Mouse (Mus musculus): ENCODE measurements at regions not wholly inside any gene's neighbourhood (a gene's known extent, or its start where the extent isn't known, plus 50 kb on each side); places are given as distances from the start of the nearest gene placed in this dataset.

DNA sequence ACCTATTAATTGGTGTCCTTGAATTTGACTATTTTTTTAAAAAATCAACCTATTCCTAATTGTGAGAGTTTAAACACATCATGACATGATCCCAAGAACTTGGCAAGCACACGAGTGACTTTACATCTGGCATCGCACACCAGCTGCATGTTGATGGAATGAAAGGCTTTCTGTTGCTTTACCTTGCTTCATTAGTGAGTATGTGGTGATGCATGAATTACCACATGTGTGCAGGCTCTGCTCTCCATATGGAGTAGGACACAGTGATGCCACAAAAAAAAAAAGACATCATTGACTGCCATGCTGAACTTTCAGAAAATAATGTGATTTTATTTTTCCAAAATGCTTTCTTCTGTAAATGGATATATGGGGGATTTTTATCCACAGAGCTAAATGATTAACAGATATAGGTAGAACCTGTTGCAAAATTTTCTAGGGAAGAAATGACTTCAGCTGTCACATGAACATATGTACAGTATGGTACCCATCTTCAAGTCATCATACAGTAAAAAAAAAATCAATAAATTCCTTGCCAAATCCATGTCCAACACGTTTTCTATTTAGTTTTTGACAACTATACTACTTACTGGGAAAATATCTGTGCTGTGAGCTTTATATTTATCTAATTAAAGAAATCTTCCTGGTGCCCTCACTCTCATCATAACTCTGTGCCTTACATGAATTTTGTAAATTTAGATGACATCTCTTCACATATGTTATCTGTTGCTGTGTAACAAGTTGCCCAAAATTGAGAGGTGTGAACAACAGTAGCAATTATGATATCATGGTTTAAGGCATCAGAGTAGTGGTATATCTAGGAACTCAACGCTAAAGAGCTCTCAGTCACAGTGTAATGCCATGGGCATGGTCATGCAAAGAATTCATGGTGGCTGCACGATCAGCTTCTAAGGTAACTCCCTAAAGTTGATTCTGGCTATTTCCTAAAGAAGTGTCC is 84.0 kb upstream of the Arrdc3 start:
- ATAC-seq (ENCODE audit: extremely low read depth, insufficient number of reproducible peaks, low FRiP score, poor library complexity, severe bottlenecking): no peak

DNA sequence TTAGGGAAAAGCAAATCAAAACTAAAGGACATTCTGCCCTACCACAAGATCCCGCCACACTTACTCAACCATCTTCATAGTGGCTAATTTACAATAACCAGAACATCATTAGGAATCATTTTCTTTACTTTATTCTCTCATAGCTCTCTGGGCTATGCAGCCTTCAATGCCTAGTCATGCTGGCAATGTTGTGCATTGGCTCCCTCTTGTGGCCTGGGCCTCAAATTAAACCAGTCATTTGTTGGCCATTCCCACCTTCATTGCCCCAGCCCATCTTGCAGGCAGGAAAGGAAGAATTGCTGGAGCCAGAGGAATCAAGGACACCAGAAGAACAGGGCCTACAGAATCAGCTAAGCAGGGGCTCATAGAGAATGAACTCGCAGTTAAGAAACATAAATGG is 77.0 kb upstream of the Arrdc3 start:
- 0 out of 2 replicates have a peak, but pooled peaks have one; percentile 23 for ATAC-seq (ENCODE audit: extremely low read depth, insufficient number of reproducible peaks, low FRiP score, poor library complexity, severe bottlenecking)

DNA sequence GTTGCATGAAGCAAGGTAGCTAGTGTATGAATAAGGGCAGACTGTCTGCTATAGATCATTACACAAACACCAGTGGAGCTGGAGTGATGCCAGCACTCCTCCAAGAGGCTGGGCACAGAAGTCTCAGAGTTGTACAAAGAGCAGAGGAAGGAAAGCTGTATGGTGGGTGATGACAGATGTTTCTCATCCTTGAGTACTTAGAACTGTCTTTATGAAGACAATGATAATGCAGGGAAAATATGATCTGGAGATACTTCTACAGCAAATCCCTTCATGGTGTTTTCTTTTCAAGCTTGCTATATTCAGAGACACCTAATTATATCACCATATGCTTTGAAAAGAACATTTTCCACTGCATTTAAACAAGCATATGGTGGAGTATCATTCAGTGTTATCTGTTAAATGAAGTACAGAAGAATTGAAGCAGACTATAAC is 56.1 kb upstream of the Arrdc3 start:
- no peak for ATAC-seq (ENCODE audit: extremely low read depth, insufficient number of reproducible peaks, low FRiP score, poor library complexity, severe bottlenecking)
